Mouse (Mus musculus) ES-Bruce4 (cell line): ENCODE data around the gene Casp6.

Source experiments
- EP300 ChIP-seq: IDR thresholded peaks from 2 replicates; pipeline ENCODE4 v1.6.1; 2011; ENCODE audit warnings: low read depth, low read length; ENCODE audit not compliant: insufficient read depth
- POLR2A ChIP-seq: IDR thresholded peaks from one replicate; pipeline ENCODE4 v1.8.1; 2011; ENCODE audit warnings: low read length; ENCODE audit not compliant: insufficient read depth

DNA sequence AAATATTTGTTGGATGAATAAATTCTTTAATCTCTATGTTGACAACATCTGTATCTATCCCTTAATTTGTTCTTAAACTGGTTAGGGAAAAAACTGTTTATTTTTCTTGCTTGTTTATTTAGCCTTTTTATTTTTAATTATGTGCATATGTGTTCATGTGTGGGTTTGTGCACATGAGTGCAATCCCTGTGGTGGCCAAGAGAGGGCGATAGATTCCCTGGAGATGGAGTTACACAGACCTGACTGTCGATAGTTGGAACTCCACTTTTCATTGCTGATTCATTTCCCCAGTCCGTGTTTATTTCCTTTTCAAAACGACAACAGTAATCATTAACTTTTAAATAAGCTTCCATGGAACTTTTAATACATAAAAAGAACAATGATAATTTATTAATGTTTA is 31.2 kb downstream of the Casp6 start:
- TF ChIP-seq EP300 (no peak), POLR2A (no peak)
